Mouse (Mus musculus): ENCODE results near the gene G6pdx.
A peak's percentile ranks its signal among the peaks of the same experiment; 100 is the strongest.

- TF ChIP-seq POLR2A (IDR thresholded peaks at IDR 0.05; ENCODE audit: low read depth, low read length): peak; percentile 22; the same call in 1 of the 2 replicates
- no peak for TF ChIP-seq CTCF (IDR thresholded peaks at IDR 0.05; ENCODE audit: borderline replicate concordance, insufficient read depth, low read length)
Measured at GRCm38 (mm10) chrX:74424443-74424842, 4.6 kb downstream of the G6pdx start.
